In genomic region chrX:103186431-103186786, GRCm38 (mm10) we compare ENCODE assay signal across 8 mouse cellular contexts. TPM values are rescaled to one million over a fixed set of nuclear protein-coding genes. Genes with fewer than 3 reads are reported as not detected.
DNase-seq lines count a peak whose midpoint lies in the region; ATAC-seq and TF ChIP-seq lines count a peak whose summit lies in the region.

Gene Nap1l2 (minus strand): TSS chrX:103186640.

- H3K4me2 ChIP-seq in forebrain, embryonic 12.5 days = peak within 1 kb of the TSS; percentile 52
- H3K4me2 ChIP-seq in stomach, embryonic 15.5 days = peak within 1 kb of the TSS; percentile 50

- H3K27ac ChIP-seq in ES-E14 (ENCODE audit: insufficient read depth, low read depth, low read length, poor library complexity, severe bottlenecking) = no peak within 1 kb of the TSS
- peak within 1 kb of the TSS; percentile 74; the same call in 1 of the 2 replicates for H3K27ac ChIP-seq in forebrain, embryonic 12.5 days
- no peak within 1 kb of the TSS for H3K27ac ChIP-seq in stomach, embryonic 15.5 days

- H3K36me3 ChIP-seq in ES-E14 (ENCODE audit: control insufficient read depth, insufficient read depth, low read length, poor library complexity, severe bottlenecking) = no peaks in the 10 kb centered on the region
- no peaks in the 10 kb centered on the region for H3K36me3 ChIP-seq in forebrain, embryonic 12.5 days (replicated peaks)
- H3K36me3 ChIP-seq in megakaryocyte, embryonic 14.5 days (replicated peaks; ENCODE audit: low read length) = no peaks in the 10 kb centered on the region
- H3K36me3 ChIP-seq in stomach, embryonic 15.5 days = no peaks in the 10 kb centered on the region

- H3K4me1 ChIP-seq in ES-E14 (ENCODE audit: control insufficient read depth in 2 of 2, insufficient read depth in 2 of 2, low read length in 2 of 2, poor library complexity in 1 of 2) = no peaks in the 10 kb centered on the region
- no peaks in the 10 kb centered on the region for H3K4me1 ChIP-seq in forebrain, embryonic 12.5 days
- no peaks in the 10 kb centered on the region for H3K4me1 ChIP-seq in megakaryocyte, embryonic 14.5 days
- no peaks in the 10 kb centered on the region for H3K4me1 ChIP-seq in stomach, embryonic 15.5 days

- H3K9ac ChIP-seq in ES-E14 (ENCODE audit: insufficient read depth, low read depth, low read length, poor library complexity, severe bottlenecking) = peak within 1 kb of the TSS; percentile 70
- H3K9ac ChIP-seq in forebrain, embryonic 12.5 days = peak within 1 kb of the TSS; percentile 58
- no peak within 1 kb of the TSS for H3K9ac ChIP-seq in stomach, embryonic 15.5 days

- in situ Hi-C loops in ES-E14 (cut with MboI; ENCODE audit: low sequenced_read_pairs in 2 of 2, unreplicated experiment in 2 of 2) = no loop called here

- H3K9me3 ChIP-seq in ES-E14 (ENCODE audit: control insufficient read depth, insufficient read depth, low read depth, low read length) = no peaks in the 10 kb centered on the region
- no peaks in the 10 kb centered on the region for H3K9me3 ChIP-seq in forebrain, embryonic 12.5 days
- no peaks in the 10 kb centered on the region for H3K9me3 ChIP-seq in megakaryocyte, embryonic 14.5 days
- H3K9me3 ChIP-seq in stomach, embryonic 15.5 days = no peaks in the 10 kb centered on the region

- peak; percentile 95 for ATAC-seq in forebrain, embryonic 12.5 days (ENCODE audit: low FRiP score)
- ATAC-seq in stomach, embryonic 15.5 days (ENCODE audit: insufficient read depth, low FRiP score, low read depth) = peak; percentile 27; the same call in 1 of the 2 replicates
- ATAC-seq in erythroid progenitor cell, adult 5-6 weeks (replicated peaks; ENCODE audit: low FRiP score, poor library complexity, severe bottlenecking) = no peak

- peak; percentile 28 for DNase-seq in ES-E14 (ENCODE audit: low read depth, low spot score)
- peak; percentile 78 for DNase-seq in brain, embryonic 18.5 days (ENCODE audit: low read depth, low spot score)
- DNase-seq in heart, postnatal 4 days = peak; percentile 6
- DNase-seq in left cerebral cortex, adult 11 months (ENCODE audit: low spot score) = peak; percentile 78

- peak within 1 kb of the TSS; percentile 61 to 63 for H3K4me3 ChIP-seq in ES-E14 (ENCODE audit: insufficient read depth in 1 of 2, low read depth in 1 of 2, low read length in 2 of 2, poor library complexity in 1 of 2, severe bottlenecking in 1 of 2)
- peak within 1 kb of the TSS; percentile 46 for H3K4me3 ChIP-seq in forebrain, embryonic 12.5 days (replicated peaks)
- peak within 1 kb of the TSS; percentile 46 for H3K4me3 ChIP-seq in megakaryocyte, embryonic 14.5 days (replicated peaks)
- H3K4me3 ChIP-seq in stomach, embryonic 15.5 days (replicated peaks) = peak within 1 kb of the TSS; percentile 33

- H3K27me3 ChIP-seq in forebrain, embryonic 12.5 days = peaks cover 25% of the 10 kb centered on the region
- H3K27me3 ChIP-seq in megakaryocyte, embryonic 14.5 days (replicated peaks) = peaks cover 20% of the 10 kb centered on the region
- H3K27me3 ChIP-seq in stomach, embryonic 15.5 days (replicated peaks) = peaks cover 11% of the 10 kb centered on the region

- 8% methylated on average over 12 of the region's 13 CpGs for WGBS in forebrain, embryonic 12.5 days
- WGBS in stomach, embryonic 15.5 days = 18% methylated on average over 13 of the region's 13 CpGs

TF ChIP-seq in ES-E14, 5 proteins besides CTCF, POLR2A, EP300 and RAD21:
- no peak for TF ChIP-seq MAFK (IDR thresholded peaks at IDR 0.05; ENCODE audit: insufficient read depth, low read depth, low read length)

RNA-seq across cellular contexts. Expression of gene Nap1l2, which starts in this region (rescaled TPM):
- 2.3 and 2.4 TPM in 2 replicates for total RNA-seq in ES-E14 (2012; rRNA removed)
- polyA plus RNA-seq in forebrain, embryonic 12.5 days (2016; fragmentation: Nextera tagmentation; extraction: Ambion mirVana) = 24.3 and 26.6 TPM in 2 replicates
- total RNA-seq in heart, postnatal 4 days (2021) = under 1 TPM in 1 of 2 experiments, not detected in 1; 0.17 TPM
- not detected in 2 replicates for polyA plus RNA-seq in megakaryocyte, embryonic 14.5 days (2012; ENCODE audit: insufficient read depth, low replicate concordance)
- polyA plus RNA-seq in stomach, embryonic 15.5 days (2015; fragmentation: Nextera tagmentation; extraction: Ambion mirVana) = 3.1 and 3.6 TPM in 2 replicates
- total RNA-seq in erythroid progenitor cell, adult 5-6 weeks (2015; ENCODE audit: low replicate concordance) = not detected in 2 replicates
- total RNA-seq in erythroid progenitor cell, adult 5-6 weeks (2017; ENCODE audit: low replicate concordance) = not detected in 2 replicates

Comparison
In these comparisons a context has a peak if more than half of its experiments do, and no peak if none do; other contexts are left out.
1. Peak in DNase-seq in heart, postnatal 4 days; RNA of the gene not detected or under 1 TPM.
2. DNase-seq: peak in every context shown above with its lines; median percentile 78 in brain, embryonic 18.5 days; 78 in left cerebral cortex, adult 11 months; 28 in ES-E14; 6 in heart, postnatal 4 days.